Mouse (Mus musculus) liver, embryonic 15.5 days (tissue): ENCODE results near the gene Prdx3. TPM values are rescaled to one million over a fixed set of nuclear protein-coding genes. Genes with fewer than 3 reads are reported as not detected.

Experiments
- ATAC-seq: fragments of 200-750 bp; cut with Nextera tagmentation; 2 replicates; pipeline ENCODE4 v1.8.0; 2017; ENCODE audit warnings: moderate number of reproducible peaks, mild to moderate bottlenecking, moderate library complexity; ENCODE audit not compliant: insufficient read depth
- H3K27ac ChIP-seq: fragments of 300-500 bp; sonication (generic); replicated peaks from 2 replicates; pipeline ENCODE4 v1.5.1; 2015; ENCODE audit warnings: mild to moderate bottlenecking, inconsistent platforms
- H3K27me3 ChIP-seq: fragments of 300-500 bp; sonication (generic); 2 replicates; pipeline ENCODE4 v1.6.1; 2015; ENCODE audit warnings: mild to moderate bottlenecking, inconsistent platforms
- H3K36me3 ChIP-seq: fragments of 300-500 bp; sonication (generic); replicated peaks from 2 replicates; pipeline ENCODE4 v1.6.1; 2015; ENCODE audit warnings: moderate library complexity, mild to moderate bottlenecking, inconsistent platforms
- H3K4me1 ChIP-seq: fragments of 300-500 bp; sonication (generic); replicated peaks from 2 replicates; pipeline ENCODE4 v1.6.1; 2015; ENCODE audit warnings: inconsistent platforms
- H3K4me2 ChIP-seq: fragments of 300-500 bp; sonication (generic); 2 replicates; pipeline ENCODE4 v1.6.1; 2015; ENCODE audit warnings: moderate library complexity, mild to moderate bottlenecking, inconsistent platforms
- H3K4me3 ChIP-seq: fragments of 300-500 bp; sonication (generic); replicated peaks from 2 replicates; pipeline ENCODE4 v1.5.1; 2015; ENCODE audit warnings: mild to moderate bottlenecking, inconsistent platforms
- H3K9ac ChIP-seq: fragments of 300-500 bp; sonication (generic); 2 replicates; pipeline ENCODE4 v1.6.1; 2015; ENCODE audit warnings: moderate library complexity, mild to moderate bottlenecking, inconsistent platforms
- H3K9me3 ChIP-seq: fragments of 300-500 bp; sonication (generic); replicated peaks from 2 replicates; pipeline ENCODE4 v1.6.1; 2016; ENCODE audit warnings: inconsistent platforms
- WGBS: fragments of 180-500 bp; shearing (Covaris S2); methylation state at CpG from one replicate; pipeline ENCODE4 v1.1.7; 2015; ENCODE audit warnings: mixed read lengths; ENCODE audit not compliant: insufficient replicate concordance; 5-methylcytosine and 5-hydroxymethylcytosine counted together
- polyA plus RNA-seq: library from polyadenylated mRNA; unstranded; fragments of >200 nt; fragmentation: Nextera tagmentation; extraction: Ambion mirVana; gene quantifications from 2 replicates; pipeline ENCODE4 v1.2.1, GENCODE M21; 2015

The Prdx3 gene
- polyA plus RNA-seq = 341 TPM in 2 replicates

DNA sequence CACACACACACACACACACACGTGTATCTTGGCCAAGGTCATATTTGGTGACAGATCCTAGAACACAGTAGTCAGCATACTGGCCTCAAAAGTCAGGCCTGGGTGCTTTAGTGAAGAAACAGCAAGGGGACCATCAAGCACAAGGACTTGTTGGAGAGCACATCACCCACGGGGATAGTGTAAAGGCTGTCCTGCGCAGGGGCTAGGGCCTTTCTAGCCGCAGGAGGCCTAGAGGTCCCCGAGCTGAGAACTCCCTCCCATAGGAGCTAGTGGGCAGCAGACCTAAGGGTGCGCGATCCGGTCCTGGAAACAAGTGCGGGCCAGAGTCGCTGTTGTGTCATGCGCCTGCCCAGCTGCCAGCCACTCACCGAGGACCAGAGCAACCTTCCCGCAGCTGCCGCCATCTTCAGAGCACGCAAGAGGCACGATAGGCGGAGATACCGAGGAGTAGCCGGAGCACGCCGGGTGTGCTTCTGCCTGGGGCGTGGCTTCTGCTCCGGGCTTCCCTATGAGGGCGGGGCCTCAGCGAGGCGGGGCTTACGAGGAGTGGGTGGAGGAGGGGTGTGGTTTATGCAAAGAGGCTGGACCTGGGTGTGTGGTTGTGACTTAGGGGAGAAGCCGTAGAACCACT is at the start of gene Prdx3:
TSS of gene Prdx3 (minus strand) at position 493 of the 631 bp plus-strand sequence.
- WGBS = under 1% methylated on average over 28 of the region's 28 CpGs
- Histone ChIP-seq H3K9me3 (no peaks in the 10 kb centered on the region), H3K4me2 (peak within 1 kb of the TSS; percentile 74), H3K27me3 (no peaks in the 10 kb centered on the region), H3K36me3 (peaks cover 21% of the 10 kb centered on the region), H3K27ac (peak within 1 kb of the TSS; percentile 93), H3K4me3 (peak within 1 kb of the TSS; percentile 89), H3K9ac (peak within 1 kb of the TSS; percentile 91), H3K4me1 (peaks cover 44% of the 10 kb centered on the region)
- ATAC-seq = peak; percentile 89

DNA sequence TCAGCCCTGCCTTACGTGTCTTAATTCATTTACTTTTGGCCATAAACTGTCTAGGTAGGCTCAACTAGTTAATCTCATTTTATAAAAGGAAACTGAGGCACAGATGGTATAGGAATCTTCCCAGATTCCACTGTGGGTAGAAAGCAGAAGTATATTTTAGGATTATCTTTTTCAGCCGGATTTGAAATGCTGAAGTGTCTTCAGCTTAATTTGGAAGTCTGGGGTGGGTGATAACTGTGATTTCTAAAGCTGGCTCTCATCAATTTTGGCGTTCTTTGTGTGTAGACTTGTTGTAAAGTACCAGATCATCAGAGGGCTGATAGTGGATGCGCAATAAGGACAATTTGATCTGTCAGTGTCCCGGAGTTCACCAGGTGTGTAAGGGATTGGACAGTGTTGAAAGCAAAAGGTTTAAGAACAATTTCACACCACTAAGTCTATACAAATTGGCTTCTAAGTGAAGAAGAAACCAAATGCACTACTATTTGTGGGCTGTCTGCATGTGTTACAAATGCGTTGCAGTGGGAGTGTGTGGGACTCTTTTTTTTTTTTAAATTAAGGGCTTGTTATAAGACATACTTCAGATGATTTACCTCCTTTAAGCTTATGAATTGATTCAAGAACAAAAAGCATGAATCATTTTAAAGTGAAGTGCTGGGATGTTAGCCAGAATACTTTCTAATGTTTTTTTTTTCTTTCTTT is 42.7 kb upstream of the Prdx3 start:
- ATAC-seq = no peak
- Histone ChIP-seq H3K9me3 (no peaks in the 10 kb centered on the region), H3K27ac (no peak overlapping the region), H3K4me1 (no peaks in the 10 kb centered on the region), H3K36me3 (no peaks in the 10 kb centered on the region), H3K27me3 (no peaks in the 10 kb centered on the region), H3K4me2 (no peak overlapping the region), H3K9ac (no peak overlapping the region), H3K4me3 (no peak overlapping the region)
- whole genome bisulfite sequencing = 57% methylated on average over 6 of the region's 6 CpGs

DNA sequence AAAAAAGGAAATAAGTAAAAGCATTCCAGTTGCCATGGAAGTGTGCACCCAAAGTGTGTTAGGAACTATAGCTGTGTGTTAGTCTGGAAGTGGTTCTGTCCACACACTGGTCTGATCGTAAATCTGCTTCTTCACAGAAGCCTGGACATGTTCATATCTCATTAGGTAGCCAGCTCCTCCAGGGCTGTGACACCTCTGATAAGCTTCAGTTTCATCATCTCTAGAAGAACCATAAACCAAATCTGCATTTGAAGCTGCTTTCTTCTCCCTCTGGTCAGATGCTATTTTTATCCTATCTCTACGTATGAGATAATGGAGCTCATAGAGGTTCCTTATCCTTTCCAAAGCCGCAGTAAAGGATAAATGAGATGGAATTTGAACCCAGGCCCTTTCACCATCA is 41.5 kb upstream of the Prdx3 start:
- Histone ChIP-seq H3K4me1 (no peaks in the 10 kb centered on the region), H3K27me3 (no peaks in the 10 kb centered on the region), H3K9me3 (no peaks in the 10 kb centered on the region), H3K36me3 (no peaks in the 10 kb centered on the region), H3K9ac (no peak overlapping the region), H3K4me3 (no peak overlapping the region), H3K27ac (no peak overlapping the region), H3K4me2 (no peak overlapping the region)
- no peak for ATAC-seq
- 24% methylated on average over 3 of the region's 3 CpGs for WGBS

DNA sequence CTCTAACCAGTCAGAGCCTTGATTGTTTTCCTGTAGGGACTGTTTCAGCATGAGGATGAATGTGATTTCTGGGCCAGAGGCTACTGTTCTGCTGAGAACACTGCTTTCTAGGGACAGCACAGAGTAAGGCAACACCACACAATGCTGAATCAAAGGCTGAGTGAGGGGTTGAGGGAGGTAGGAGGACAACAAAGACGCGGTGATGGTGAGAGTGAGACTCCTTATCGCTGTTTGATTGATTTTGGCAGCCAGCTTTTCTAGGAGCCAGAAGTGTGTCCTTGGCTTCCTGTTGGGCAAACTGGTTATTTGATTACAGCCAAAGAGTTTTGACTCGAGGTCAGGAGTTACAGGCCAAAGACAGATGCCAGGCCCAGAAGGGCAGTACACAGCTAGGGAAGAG is 40.9 kb upstream of the Prdx3 start:
- Histone ChIP-seq H3K27ac (no peak overlapping the region), H3K9me3 (no peaks in the 10 kb centered on the region), H3K36me3 (no peaks in the 10 kb centered on the region), H3K27me3 (no peaks in the 10 kb centered on the region), H3K4me1 (no peaks in the 10 kb centered on the region), H3K4me2 (no peak overlapping the region), H3K9ac (no peak overlapping the region), H3K4me3 (no peak overlapping the region)
- 57% methylated on average over 4 of the region's 4 CpGs for WGBS
- no peak for ATAC-seq

DNA sequence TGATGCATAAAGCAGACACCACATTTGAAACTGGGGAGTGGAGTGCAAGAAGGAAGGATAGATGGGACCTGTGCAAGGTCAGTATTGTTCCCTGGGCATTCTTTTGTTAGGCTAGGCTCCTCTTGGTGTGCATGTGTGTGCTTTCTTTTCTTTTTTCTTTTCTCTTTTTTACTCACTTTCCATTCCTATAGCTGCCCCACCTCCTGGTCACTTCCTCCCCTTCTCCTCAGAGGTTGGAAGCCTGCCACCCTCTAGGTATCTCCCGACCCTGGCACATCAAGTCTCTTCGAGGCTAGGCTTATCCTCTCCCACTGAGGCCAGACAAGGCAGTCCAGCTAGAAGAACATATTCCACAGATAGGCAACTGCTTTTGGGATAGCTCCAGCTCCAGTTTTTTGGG is 37.3 kb upstream of the Prdx3 start:
- Histone ChIP-seq H3K9ac (no peak overlapping the region), H3K4me2 (no peak overlapping the region), H3K4me3 (no peak overlapping the region), H3K36me3 (no peaks in the 10 kb centered on the region), H3K9me3 (no peaks in the 10 kb centered on the region), H3K27ac (no peak overlapping the region), H3K27me3 (no peaks in the 10 kb centered on the region), H3K4me1 (no peaks in the 10 kb centered on the region)
- WGBS = 45% methylated on average over 2 of the region's 2 CpGs
- no peak for ATAC-seq

DNA sequence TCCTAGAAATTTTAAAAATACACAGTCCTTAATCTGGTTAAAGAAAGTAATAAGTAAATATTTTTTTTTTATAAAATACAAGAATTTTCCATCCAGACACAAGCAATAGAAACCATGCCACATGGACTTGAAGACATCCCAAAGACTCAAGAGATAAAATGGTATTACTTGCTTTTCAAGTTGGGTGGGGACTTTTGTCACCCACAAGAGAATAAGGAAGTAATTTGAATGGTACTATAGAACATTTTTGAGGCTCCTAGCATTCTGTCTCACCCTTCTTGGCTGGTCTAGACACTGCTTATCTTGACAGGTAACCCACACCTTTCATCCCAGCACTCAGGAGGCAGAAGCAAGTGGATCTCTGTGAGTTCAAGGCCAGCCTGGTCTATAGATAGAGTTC is 35.9 kb upstream of the Prdx3 start:
- H3K27ac ChIP-seq = no peak overlapping the region
- H3K36me3 ChIP-seq = no peaks in the 10 kb centered on the region
- H3K4me2 ChIP-seq = no peak overlapping the region
- no peak overlapping the region for H3K9ac ChIP-seq
- no peak for ATAC-seq
- no peaks in the 10 kb centered on the region for H3K27me3 ChIP-seq
- no peaks in the 10 kb centered on the region for H3K4me1 ChIP-seq
- no peaks in the 10 kb centered on the region for H3K9me3 ChIP-seq
- H3K4me3 ChIP-seq = no peak overlapping the region

DNA sequence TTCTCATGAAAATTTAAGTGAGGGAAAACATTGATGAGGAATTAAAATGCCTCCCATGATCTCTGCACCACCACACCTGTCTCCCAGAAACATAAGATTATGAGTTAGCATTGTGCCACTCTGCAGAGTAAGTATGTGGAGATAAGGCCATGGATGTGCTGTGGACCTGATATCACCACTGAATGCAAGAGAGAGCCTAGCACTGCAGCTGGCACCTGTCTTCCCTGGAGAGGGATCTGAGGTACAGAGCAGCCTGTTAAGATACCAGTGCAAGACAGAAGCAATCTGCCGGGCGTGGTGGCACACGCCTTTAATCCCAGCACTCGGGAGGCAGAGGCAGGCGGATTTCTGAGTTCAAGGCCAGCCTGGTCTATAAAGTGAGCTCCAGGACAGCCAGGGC is 31.1 kb upstream of the Prdx3 start:
- H3K9me3 ChIP-seq = no peaks in the 10 kb centered on the region
- ATAC-seq = no peak
- H3K36me3 ChIP-seq = no peaks in the 10 kb centered on the region
- no peaks in the 10 kb centered on the region for H3K27me3 ChIP-seq
- H3K4me3 ChIP-seq = no peak overlapping the region
- no peak overlapping the region for H3K4me2 ChIP-seq
- H3K27ac ChIP-seq = no peak overlapping the region
- 74% methylated on average over 5 of the region's 5 CpGs for WGBS
- H3K4me1 ChIP-seq = no peaks in the 10 kb centered on the region
- H3K9ac ChIP-seq = no peak overlapping the region

DNA sequence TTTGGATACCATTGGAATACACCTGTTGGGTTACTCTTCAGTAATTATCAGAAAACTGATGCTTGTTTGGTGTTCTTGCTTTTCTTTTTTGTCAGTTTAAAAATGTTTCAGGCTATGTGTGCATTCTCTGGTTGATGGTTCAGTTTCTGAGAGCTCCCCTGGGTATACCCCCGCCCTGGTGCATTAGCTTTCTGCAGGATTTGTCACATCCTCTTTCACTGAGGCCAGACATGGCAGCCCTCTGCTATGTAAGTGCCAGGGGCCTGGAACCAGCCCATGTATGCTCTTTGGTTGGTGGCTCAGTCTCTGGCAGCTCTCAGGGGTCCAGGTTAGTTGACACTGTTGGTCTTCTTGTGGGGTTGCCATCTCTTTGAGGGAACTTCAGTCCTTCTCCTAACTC is 29.6 kb upstream of the Prdx3 start:
- Histone ChIP-seq H3K9ac (no peak overlapping the region), H3K36me3 (no peaks in the 10 kb centered on the region), H3K4me3 (no peak overlapping the region), H3K9me3 (no peaks in the 10 kb centered on the region), H3K4me1 (no peaks in the 10 kb centered on the region), H3K27me3 (no peaks in the 10 kb centered on the region), H3K4me2 (no peak overlapping the region), H3K27ac (no peak overlapping the region)
- ATAC-seq = no peak
- 45% methylated on average over 1 of the region's 1 CpGs for WGBS

DNA sequence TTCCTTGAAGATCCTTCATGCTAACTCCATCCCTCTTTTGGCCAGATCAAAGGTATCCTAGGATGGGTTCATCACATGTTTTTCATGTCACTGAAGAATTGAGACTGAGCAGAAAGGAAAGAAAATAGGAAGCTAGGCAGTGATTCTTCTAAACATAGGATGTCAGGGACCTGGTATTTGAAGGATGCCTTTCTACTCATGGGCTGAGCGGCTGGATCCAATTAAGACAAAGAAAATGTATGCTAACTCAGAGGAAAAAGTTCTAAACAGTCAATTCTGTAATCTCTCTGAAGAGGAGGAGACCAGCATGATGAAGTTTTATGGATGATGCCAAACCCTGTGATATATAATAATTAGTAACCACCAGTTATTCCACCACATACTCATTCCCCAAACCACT is 28.8 kb upstream of the Prdx3 start:
- no peaks in the 10 kb centered on the region for H3K4me1 ChIP-seq
- no peak overlapping the region for H3K27ac ChIP-seq
- H3K27me3 ChIP-seq = no peaks in the 10 kb centered on the region

DNA sequence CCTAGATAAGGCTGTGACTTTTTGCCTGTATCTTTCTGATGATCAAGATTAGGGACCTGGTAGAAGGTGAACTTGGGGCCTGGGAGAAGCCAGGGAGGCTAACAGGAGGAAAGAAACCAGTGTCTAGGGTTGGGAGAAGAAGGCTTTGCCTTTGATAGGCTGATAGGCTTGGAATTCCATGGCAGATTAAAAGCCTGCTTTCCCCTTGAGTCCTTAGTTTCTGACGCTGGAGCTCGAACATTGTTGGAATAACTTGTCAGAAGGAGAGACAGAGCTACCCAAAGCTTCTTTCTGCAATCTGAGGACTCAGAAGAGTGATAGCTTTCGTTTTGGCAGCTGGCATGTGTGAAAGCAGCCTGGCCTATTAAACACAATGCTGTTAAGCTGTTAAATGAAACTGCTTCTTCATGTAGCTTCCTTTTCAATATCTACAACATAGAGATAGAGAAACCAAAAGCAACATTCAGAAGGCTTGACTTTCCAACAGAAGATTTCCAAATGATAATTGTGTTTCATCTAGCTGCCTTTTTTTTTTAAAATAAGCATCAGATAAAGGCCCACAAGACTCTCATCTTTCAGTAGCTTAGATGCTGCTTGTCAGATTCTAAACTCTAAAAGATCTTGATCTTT is 21.0 kb upstream of the Prdx3 start:
- Histone ChIP-seq H3K36me3 (no peaks in the 10 kb centered on the region), H3K4me1 (peaks cover 17% of the 10 kb centered on the region), H3K9ac (no peak overlapping the region), H3K27ac (no peak overlapping the region), H3K27me3 (peaks cover 17% of the 10 kb centered on the region; the same call in 1 of the 2 replicates), H3K4me3 (no peak overlapping the region), H3K9me3 (no peaks in the 10 kb centered on the region), H3K4me2 (no peak overlapping the region)
- ATAC-seq = no peak
- 33% methylated on average over 3 of the region's 3 CpGs for WGBS

More for the DNA sequence above, 28.8 kb upstream of the Prdx3 start:
- Histone ChIP-seq H3K36me3 (no peaks in the 10 kb centered on the region), H3K9me3 (no peaks in the 10 kb centered on the region), H3K9ac (no peak overlapping the region), H3K4me2 (no peak overlapping the region), H3K4me3 (no peak overlapping the region)
- no peak for ATAC-seq
- WGBS = 63% methylated on average over 1 of the region's 1 CpGs

DNA sequence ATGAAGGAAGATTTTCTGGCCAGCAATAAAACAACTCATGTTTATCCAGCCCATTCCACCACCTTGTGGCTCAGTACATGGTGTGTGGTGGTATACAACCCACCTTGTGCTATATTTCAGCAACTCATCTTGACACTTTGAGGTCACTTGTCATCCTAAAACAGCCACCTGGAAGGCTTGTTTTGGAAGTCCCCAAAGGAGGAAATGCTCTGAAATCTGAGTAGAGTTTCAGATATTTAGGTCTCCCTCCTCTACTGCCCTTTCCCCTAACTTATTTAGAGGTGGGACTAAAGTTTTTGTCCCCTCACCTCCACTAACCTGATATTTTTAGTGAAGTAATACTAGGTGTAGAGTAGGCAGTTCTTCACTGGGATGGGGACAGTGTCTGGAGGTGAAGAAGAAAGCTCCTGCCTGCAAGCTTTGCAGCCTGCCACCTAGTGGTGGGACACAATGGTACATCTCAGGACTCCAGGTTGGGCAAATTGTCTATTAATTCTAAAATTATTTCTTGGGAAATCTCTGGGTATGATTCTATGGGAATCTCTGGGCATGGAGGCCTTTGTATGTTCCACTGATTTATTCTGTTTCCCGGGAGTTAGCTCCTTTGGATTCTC is 17.7 kb upstream of the Prdx3 start:
- no peaks in the 10 kb centered on the region for H3K9me3 ChIP-seq
- H3K36me3 ChIP-seq = no peaks in the 10 kb centered on the region
- 0 out of 2 replicates have a peak overlapping the region, but pooled peaks have one; percentile 1 for H3K4me3 ChIP-seq
- no peak overlapping the region for H3K9ac ChIP-seq
- H3K4me1 ChIP-seq = peaks cover 42% of the 10 kb centered on the region
- WGBS = 24% methylated on average over 1 of the region's 1 CpGs
- peaks cover 17% of the 10 kb centered on the region; the same call in 1 of the 2 replicates for H3K27me3 ChIP-seq
- H3K4me2 ChIP-seq = peak overlapping the region; percentile 96
- no peak overlapping the region for H3K27ac ChIP-seq
- no peak for ATAC-seq
